Mouse (Mus musculus) embryonic fibroblast, embryonic 13.5 days (primary cell): ENCODE measurements around the gene Gm17555. TPM values are rescaled to one million over a fixed set of nuclear protein-coding genes. Genes with fewer than 3 reads are reported as not detected.

Experiments
- H3K27ac ChIP-seq: 2 replicates; pipeline ENCODE4 v1.5.1; 2012; ENCODE audit warnings: low read length, control low read depth, inconsistent platforms; ENCODE audit not compliant: insufficient read depth
- H3K4me1 ChIP-seq: 2 replicates; pipeline ENCODE4 v1.6.1; 2011; ENCODE audit warnings: low read length; ENCODE audit not compliant: control insufficient read depth, insufficient read depth
- H3K4me3 ChIP-seq: 2 replicates; pipeline ENCODE4 v1.5.1; 2011; ENCODE audit warnings: mild to moderate bottlenecking, control low read depth, low read length; ENCODE audit not compliant: insufficient read depth
- CTCF ChIP-seq: IDR thresholded peaks from 2 replicates; pipeline ENCODE4 v1.5.1; 2011; ENCODE audit warnings: mild to moderate bottlenecking, control low read depth, low read length, moderate library complexity, borderline replicate concordance; ENCODE audit not compliant: insufficient read depth
- POLR2A ChIP-seq: IDR thresholded peaks from 2 replicates; pipeline ENCODE4 v1.6.1; 2011; ENCODE audit warnings: low read depth, mild to moderate bottlenecking, control low read depth, low read length, moderate library complexity
- polyA plus RNA-seq: library from polyadenylated mRNA; stranded (reverse); fragments of >200 nt; gene quantifications from 2 replicates; pipeline ENCODE4 v1.2.4, GENCODE M21; 2011; ENCODE audit warnings: low read depth; ENCODE audit not compliant: missing spikeins, insufficient read length

Gm17555 gene
- polyA plus RNA-seq, 1 experiment, result not detected

- H3K4me3 ChIP-seq, result no peak overlapping the region
- no peak overlapping the region for H3K27ac ChIP-seq
- no peaks in the 10 kb centered on the region for H3K4me1 ChIP-seq
- TF ChIP-seq CTCF (no peak), POLR2A (no peak)
Measured at GRCm38 (mm10) chr2:126211011-126211680, 3.8 kb upstream of the Gm17555 start.

DNA sequence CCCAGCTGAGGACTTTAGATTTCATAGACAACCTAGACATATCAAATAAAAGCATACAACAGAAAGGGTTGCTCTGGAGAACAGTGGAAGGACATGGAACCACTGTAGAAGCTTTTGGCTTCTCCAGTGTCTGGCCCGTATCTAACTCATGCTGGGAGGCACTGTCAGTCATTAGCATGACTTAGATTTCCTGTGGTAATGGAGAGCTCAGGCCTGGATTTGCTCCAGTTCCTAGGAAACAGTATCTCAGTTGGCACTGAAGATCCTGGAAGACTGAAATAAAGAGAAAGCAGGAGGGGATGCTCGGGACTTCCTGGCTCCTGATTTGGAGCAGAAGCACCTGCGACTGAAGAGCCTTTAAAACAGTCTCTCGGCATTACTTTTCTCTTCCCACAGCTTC, 12.7 kb downstream of the Gm17555 start:
- TF ChIP-seq POLR2A, result no peak
- TF ChIP-seq CTCF, result no peak
- Histone ChIP-seq H3K4me1 (no peaks in the 10 kb centered on the region; the same call in 1 of the 2 replicates), H3K27ac (no peak overlapping the region), H3K4me3 (no peak overlapping the region)

DNA sequence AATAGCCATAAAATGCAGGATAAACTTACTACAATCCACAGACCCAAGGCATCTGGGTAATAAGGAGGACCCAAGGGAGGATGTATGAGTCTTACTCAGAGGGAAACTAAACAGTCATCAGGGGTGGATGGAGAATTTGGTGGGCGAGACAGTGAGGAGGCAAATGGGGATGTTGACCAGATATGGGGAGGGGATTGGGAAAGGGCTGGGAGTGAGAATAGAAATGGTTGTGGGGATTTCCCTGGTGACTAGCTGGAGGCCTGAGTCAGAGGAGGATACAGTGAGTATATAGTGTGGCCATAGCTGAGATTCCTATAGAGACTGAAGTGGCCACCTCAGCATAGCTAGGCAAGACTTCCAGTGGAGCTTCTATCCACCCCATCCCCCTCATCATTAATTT, 16.8 kb downstream of the Gm17555 start:
- Histone ChIP-seq H3K4me1 (no peaks in the 10 kb centered on the region; the same call in 1 of the 2 replicates), H3K4me3 (no peak overlapping the region), H3K27ac (no peak overlapping the region)
- no peak for TF ChIP-seq POLR2A
- no peak for TF ChIP-seq CTCF

- TF ChIP-seq CTCF (no peak), POLR2A (no peak)
- Histone ChIP-seq H3K4me1 (peaks cover 8% of the 10 kb centered on the region), H3K27ac (no peak overlapping the region), H3K4me3 (no peak overlapping the region)
Measured at GRCm38 (mm10) chr2:126236905-126237304, 22.0 kb downstream of the Gm17555 start.

DNA sequence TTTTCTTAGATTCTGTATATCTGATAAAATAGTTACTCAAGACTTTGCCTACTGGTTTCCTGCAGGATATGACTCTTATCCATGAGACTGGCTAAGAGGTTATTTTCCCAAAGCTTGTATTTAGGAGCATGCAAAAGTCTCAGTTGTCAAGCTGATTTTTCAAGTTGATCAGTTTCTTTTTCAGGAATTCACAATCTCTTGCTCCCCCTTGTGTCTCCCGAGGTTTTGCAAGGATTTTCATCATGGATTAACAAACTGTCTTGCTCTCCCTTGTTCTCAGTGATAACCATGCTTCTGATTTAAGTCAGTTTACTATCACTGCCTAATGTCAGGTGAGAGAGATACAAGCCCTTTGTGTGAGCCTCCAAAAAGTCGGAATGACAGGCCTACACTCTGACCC, 30.5 kb downstream of the Gm17555 start:
- no peak overlapping the region for H3K27ac ChIP-seq
- no peaks in the 10 kb centered on the region for H3K4me1 ChIP-seq
- TF ChIP-seq POLR2A, result no peak
- no peak for TF ChIP-seq CTCF
- H3K4me3 ChIP-seq, result no peak overlapping the region

- TF ChIP-seq POLR2A, result no peak
- no peak for TF ChIP-seq CTCF
- no peak overlapping the region for H3K27ac ChIP-seq
- 0 out of 2 replicates have a peak, but pooled peaks cover 4% of the 10 kb centered on the region for H3K4me1 ChIP-seq
- no peak overlapping the region for H3K4me3 ChIP-seq
Measured at GRCm38 (mm10) chr2:126248536-126248935, 33.6 kb downstream of the Gm17555 start.

DNA sequence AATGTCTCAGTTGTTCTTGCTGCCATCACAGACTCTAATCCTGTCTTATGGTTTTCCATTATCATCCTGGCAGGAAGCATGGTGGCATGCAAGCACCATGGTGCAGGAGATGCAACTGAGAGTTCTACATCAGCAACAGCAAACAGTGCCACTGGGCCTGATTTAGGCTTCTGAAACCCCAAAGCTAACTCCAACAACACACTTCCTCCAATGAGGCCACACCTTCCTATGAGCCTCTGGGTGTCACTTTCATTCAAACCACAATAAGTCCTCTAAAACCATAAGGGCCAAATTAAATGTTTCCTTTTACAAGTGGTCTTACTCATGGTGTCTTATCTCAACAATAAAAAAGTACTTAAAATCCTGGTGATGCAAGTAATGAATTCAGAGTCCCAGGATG, 37.3 kb downstream of the Gm17555 start:
- no peak overlapping the region for H3K27ac ChIP-seq
- 0 out of 2 replicates have a peak, but pooled peaks cover 4% of the 10 kb centered on the region for H3K4me1 ChIP-seq
- TF ChIP-seq CTCF (no peak), POLR2A (no peak)
- no peak overlapping the region for H3K4me3 ChIP-seq

Other genes starting within 250 kb of the Gm17555 start
- gene Fgf7, start 180.4 kb upstream of the Gm17555 start, polyA plus RNA-seq, result 70.8 and 94.4 TPM in 2 replicates
- gene Fam227b, start 63.1 kb upstream of the Gm17555 start, polyA plus RNA-seq, result not detected in 2 replicates
- gene Dtwd1, start 63.0 kb upstream of the Gm17555 start, polyA plus RNA-seq, result 13.6 and 17.4 TPM in 2 replicates